Mouse (Mus musculus) G1E (cell line): ENCODE results near the gene Polq. TPM values are rescaled to one million over a fixed set of nuclear protein-coding genes. Genes with fewer than 3 reads are reported as not detected.
A peak's percentile ranks its signal among the peaks of the same experiment; 100 is the strongest.

Source experiments
- ATAC-seq: 2 replicates; pipeline ENCODE4 v1.8.0; 2016; ENCODE audit warnings: mild to moderate bottlenecking; ENCODE audit not compliant: insufficient number of reproducible peaks, poor library complexity, low FRiP score, severe bottlenecking; ENCODE audit errors: extremely low read depth
- DNase-seq: peaks from one replicate; pipeline ENCODE4 v3.0.0; 2012; ENCODE audit warnings: low spot score
- H3K27me3 ChIP-seq: 2 replicates; pipeline ENCODE4 v1.6.1; 2012; ENCODE audit warnings: mild to moderate bottlenecking, low read length, inconsistent platforms; ENCODE audit not compliant: insufficient read depth
- H3K36me3 ChIP-seq: replicated peaks from 2 replicates; pipeline ENCODE3; 2012; ENCODE audit warnings: mild to moderate bottlenecking, inconsistent platforms
- H3K4me1 ChIP-seq: 2 replicates; pipeline ENCODE4 v1.6.1; 2012; ENCODE audit warnings: low read depth, low read length, inconsistent platforms, mixed read lengths; ENCODE audit not compliant: insufficient read depth
- H3K4me3 ChIP-seq: 2 replicates; pipeline ENCODE4 v1.5.1; 2012; ENCODE audit warnings: low read depth, mild to moderate bottlenecking, inconsistent platforms, low read length, moderate library complexity, mixed read lengths
- H3K9me3 ChIP-seq: replicated peaks from 2 replicates; pipeline ENCODE4 v1.6.1; 2012; ENCODE audit warnings: inconsistent platforms
- CTCF ChIP-seq: IDR thresholded peaks from 2 replicates; pipeline ENCODE4 v1.5.1; 2012; ENCODE audit warnings: low read depth, low read length, inconsistent platforms, mixed read lengths
- GATA1 ChIP-seq: IDR thresholded peaks from 2 replicates; pipeline ENCODE4 v1.6.1; 2012; ENCODE audit warnings: borderline replicate concordance, low read length, inconsistent platforms, mixed read lengths
- GATA2 ChIP-seq: IDR thresholded peaks from 2 replicates; pipeline ENCODE4 v1.6.1; 2012; ENCODE audit warnings: low read depth, low read length, inconsistent platforms, borderline replicate concordance
- POLR2AphosphoS5 ChIP-seq: IDR thresholded peaks from 2 replicates; pipeline ENCODE4 v1.6.1; 2012; ENCODE audit warnings: low read depth, low read length, inconsistent platforms; ENCODE audit not compliant: insufficient replicate concordance
- TAL1 ChIP-seq: conservative IDR thresholded peaks from 2 replicates; pipeline ENCODE4 v1.6.1; 2012; ENCODE audit warnings: low read depth, low read length, inconsistent platforms, mixed read lengths
- polyA plus RNA-seq: library from polyadenylated mRNA; stranded (reverse); fragments of >175 nt; gene quantifications from 2 replicates; pipeline ENCODE4 v1.2.3, GENCODE M21; 2012
- total RNA-seq, 2 experiments: library from RNA; stranded (forward) in 1 of 2; stranded (reverse) in 1 of 2; fragments of 200-1000 nt in 1 of 2; fragments of >200 nt in 1 of 2; fragmentation: Nextera tagmentation in 1 of 2; gene quantifications; 2 replicates each; pipeline ENCODE4 v1.2.3; 2014 to 2017

Gene Polq
- total and polyA plus RNA-seq, 3 experiments, result 4.2 to 42.1 (median 26.9) TPM

GRCm38 (mm10) chr16:37010370-37010769 is 1.2 kb upstream of the Polq start:
- ATAC-seq, result no peak
- H3K9me3 ChIP-seq, result no peaks in the 10 kb centered on the region
- peaks cover 26% of the 10 kb centered on the region for H3K4me1 ChIP-seq
- no peak for TF ChIP-seq TAL1
- TF ChIP-seq CTCF, result peak; percentile 9; the same call in 1 of the 2 replicates
- DNase-seq, result peak; percentile 24
- H3K36me3 ChIP-seq, result peaks cover 20% of the 10 kb centered on the region
- no peak overlapping the region; the same call in 1 of the 2 replicates for H3K4me3 ChIP-seq
- H3K27me3 ChIP-seq, result peaks cover 7% of the 10 kb centered on the region; the same call in 1 of the 2 replicates

GRCm38 (mm10) chr16:37011922-37012289 is 320 bp downstream of the Polq start:
- H3K4me1 ChIP-seq, result peaks cover 26% of the 10 kb centered on the region
- 0 out of 2 replicates have a peak, but pooled peaks have one; percentile 9 for ATAC-seq

GRCm38 (mm10) chr16:37012336-37012735 is 750 bp downstream of the Polq start:
- peaks cover 32% of the 10 kb centered on the region for H3K36me3 ChIP-seq
- ATAC-seq, result no peak
- H3K27me3 ChIP-seq, result peaks cover 2% of the 10 kb centered on the region; the same call in 1 of the 2 replicates
- H3K9me3 ChIP-seq, result no peaks in the 10 kb centered on the region
- DNase-seq, result no peak
- TF ChIP-seq POLR2AphosphoS5 (no peak), CTCF (no peak), GATA1 (no peak), TAL1 (no peak), GATA2 (no peak)
- peak overlapping the region; percentile 100 for H3K4me3 ChIP-seq
- peaks cover 26% of the 10 kb centered on the region for H3K4me1 ChIP-seq

More at GRCm38 (mm10) chr16:37011922-37012289, 320 bp downstream of the Polq start:
- Histone ChIP-seq H3K4me3 (peak overlapping the region; percentile 100), H3K27me3 (peaks cover 6% of the 10 kb centered on the region; the same call in 1 of the 2 replicates), H3K36me3 (peaks cover 28% of the 10 kb centered on the region), H3K9me3 (no peaks in the 10 kb centered on the region)
- peak; percentile 23 for DNase-seq
- TF ChIP-seq POLR2AphosphoS5 (no peak), CTCF (no peak), GATA1 (no peak), TAL1 (no peak), GATA2 (no peak)

- DNase-seq (no peak), ATAC-seq (no peak)
- Histone ChIP-seq H3K9me3 (no peaks in the 10 kb centered on the region), H3K4me1 (no peaks in the 10 kb centered on the region), H3K27me3 (no peaks in the 10 kb centered on the region), H3K36me3 (peaks cover 38% of the 10 kb centered on the region), H3K4me3 (no peak overlapping the region)
- no peak for TF ChIP-seq POLR2AphosphoS5
These were observed 16.0 kb downstream of the Polq start for GRCm38 (mm10) chr16:37027581-37027980.

- Histone ChIP-seq H3K4me3 (no peak overlapping the region), H3K27me3 (no peaks in the 10 kb centered on the region), H3K36me3 (peaks cover 63% of the 10 kb centered on the region), H3K9me3 (no peaks in the 10 kb centered on the region), H3K4me1 (no peaks in the 10 kb centered on the region)
- DNase-seq (no peak), ATAC-seq (no peak)
- no peak for TF ChIP-seq TAL1
- no peak for TF ChIP-seq POLR2AphosphoS5
- no peak for TF ChIP-seq GATA1
- no peak for TF ChIP-seq CTCF
- TF ChIP-seq GATA2, result no peak
These were observed 20.4 kb downstream of the Polq start for GRCm38 (mm10) chr16:37031996-37032395.

- TF ChIP-seq GATA2 (no peak), CTCF (no peak), POLR2AphosphoS5 (no peak), TAL1 (no peak), GATA1 (no peak)
- no peaks in the 10 kb centered on the region for H3K4me1 ChIP-seq
- no peaks in the 10 kb centered on the region for H3K27me3 ChIP-seq
- H3K9me3 ChIP-seq, result no peaks in the 10 kb centered on the region
- H3K36me3 ChIP-seq, result peaks cover 56% of the 10 kb centered on the region
- no peak overlapping the region for H3K4me3 ChIP-seq
- DNase-seq (no peak), ATAC-seq (no peak)
These were observed 23.2 kb downstream of the Polq start for GRCm38 (mm10) chr16:37034751-37035150.

- no peak for TF ChIP-seq TAL1
- TF ChIP-seq GATA1, result no peak
- TF ChIP-seq POLR2AphosphoS5, result no peak
- no peak for TF ChIP-seq CTCF
- no peak for TF ChIP-seq GATA2
- Histone ChIP-seq H3K4me3 (no peak overlapping the region), H3K9me3 (peaks cover 20% of the 10 kb centered on the region), H3K36me3 (peaks cover 65% of the 10 kb centered on the region), H3K4me1 (no peaks in the 10 kb centered on the region), H3K27me3 (no peaks in the 10 kb centered on the region)
- DNase-seq, result no peak
- ATAC-seq, result no peak
These were observed 48.0 kb downstream of the Polq start for GRCm38 (mm10) chr16:37059631-37060030.
